ENCODE assay signal across 15 mouse cellular contexts in the genomic region with DNA sequence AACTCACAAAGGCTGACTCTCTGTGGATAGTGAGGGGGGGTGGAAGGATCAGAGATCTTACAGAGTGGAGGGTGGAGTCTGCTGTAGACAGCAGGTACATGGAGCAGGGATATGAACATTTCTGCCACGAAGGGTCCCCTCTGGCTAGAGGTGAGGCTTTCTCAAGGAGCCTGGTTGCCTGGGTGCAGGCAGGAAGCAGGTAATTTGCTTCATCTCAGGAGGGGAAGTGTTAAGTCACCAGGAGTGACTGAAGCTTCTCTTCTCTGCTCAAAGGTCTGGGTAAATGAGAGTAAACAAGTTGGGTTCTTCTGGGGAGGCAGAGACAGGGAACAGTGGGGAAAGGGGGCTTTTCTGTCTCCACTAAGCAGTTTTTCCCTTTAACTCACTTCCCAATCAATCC.
"Had no signal": no experiment of that assay in that cellular context is flagged by ENCODE, and none has a peak within 500 bp of the region (broad histone marks: within the 10 kb centered on the region; RNA-seq: fewer than 3 reads in every experiment).

No protein-coding gene starts in this region.

- H3K4me3 ChIP-seq: limb, embryonic 12.5 days; limb, embryonic 15.5 days; liver, embryonic 12.5 days; midbrain, embryonic 12.5 days; midbrain, embryonic 15.5 days; neural tube, embryonic 13.5 days had no signal

- H3K4me2 ChIP-seq: limb, embryonic 12.5 days; limb, embryonic 15.5 days; liver, embryonic 12.5 days; midbrain, embryonic 12.5 days; midbrain, embryonic 15.5 days; neural tube, embryonic 13.5 days had no signal

- ATAC-seq: liver, embryonic 12.5 days; midbrain, embryonic 15.5 days had no signal

- H3K36me3 ChIP-seq: midbrain, embryonic 12.5 days; midbrain, embryonic 15.5 days; neural tube, embryonic 13.5 days had no signal

- H3K27me3 ChIP-seq: limb, embryonic 12.5 days; limb, embryonic 15.5 days; liver, embryonic 12.5 days; midbrain, embryonic 12.5 days; midbrain, embryonic 15.5 days; neural tube, embryonic 13.5 days had no signal

- H3K4me1 ChIP-seq: limb, embryonic 12.5 days; midbrain, embryonic 12.5 days; midbrain, embryonic 15.5 days; neural tube, embryonic 13.5 days had no signal

- H3K9me3 ChIP-seq: limb, embryonic 12.5 days; limb, embryonic 15.5 days; liver, embryonic 12.5 days; midbrain, embryonic 12.5 days; midbrain, embryonic 15.5 days; neural tube, embryonic 13.5 days had no signal

- H3K27ac ChIP-seq: limb, embryonic 12.5 days; limb, embryonic 15.5 days; liver, embryonic 12.5 days; midbrain, embryonic 12.5 days; midbrain, embryonic 15.5 days; neural tube, embryonic 13.5 days had no signal

- DNase-seq: kidney, adult 18-20 months; kidney, adult 9 months; kidney, postnatal 14 days; kidney, postnatal 4 days; left cerebral cortex, postnatal 4 days; lung, adult 2 months; lung, postnatal 14 days; lung, postnatal 4 days; thymus, postnatal 4 days had no signal

- H3K9ac ChIP-seq: limb, embryonic 12.5 days; limb, embryonic 15.5 days; liver, embryonic 12.5 days; midbrain, embryonic 12.5 days; midbrain, embryonic 15.5 days; neural tube, embryonic 13.5 days had no signal
